Comparison of ENCODE assay signal across 8 mouse cellular contexts in genomic region chr15:85336301-85336991, GRCm38 (mm10). TPM values are rescaled to one million over a fixed set of nuclear protein-coding genes. Genes with fewer than 3 reads are reported as not detected.
A peak's percentile ranks its signal among the peaks of the same experiment; 100 is the strongest.
DNase-seq lines count a peak whose midpoint lies in the region; ATAC-seq and TF ChIP-seq lines count a peak whose summit lies in the region.

No protein-coding gene starts in this region.

- H3K4me1 ChIP-seq in hindbrain, embryonic 11.5 days (replicated peaks; ENCODE audit: control insufficient read depth, insufficient read depth, low read length) = no peaks in the 10 kb centered on the region
- no peaks in the 10 kb centered on the region for H3K4me1 ChIP-seq in lung, postnatal 0 days (ENCODE audit: insufficient read depth, low read depth, low read length)

- H3K36me3 ChIP-seq in hindbrain, embryonic 11.5 days (ENCODE audit: control insufficient read depth, insufficient read depth, low read length) = no peaks in the 10 kb centered on the region
- no peaks in the 10 kb centered on the region for H3K36me3 ChIP-seq in lung, postnatal 0 days (ENCODE audit: insufficient read depth, low read length)

- no peak for TF ChIP-seq CTCF in lung, postnatal 0 days (IDR thresholded peaks at IDR 0.05)

- TF ChIP-seq EP300 in lung, postnatal 0 days (IDR thresholded peaks at IDR 0.05) = no peak

- peak; percentile 96 for ATAC-seq in hindbrain, embryonic 11.5 days (ENCODE audit: low FRiP score)
- ATAC-seq in lung, postnatal 0 days = peak; percentile 94

- peak overlapping the region; percentile 74 for H3K4me2 ChIP-seq in hindbrain, embryonic 11.5 days (replicated peaks; ENCODE audit: low read depth, low read length)
- peak overlapping the region; percentile 73 for H3K4me2 ChIP-seq in lung, postnatal 0 days (replicated peaks; ENCODE audit: low read depth, low read length)

- WGBS in hindbrain, embryonic 11.5 days = under 1% methylated on average over 50 of the region's 54 CpGs
- 1% methylated on average over 44 of the region's 54 CpGs for WGBS in lung, postnatal 0 days

- H3K27ac ChIP-seq in hindbrain, embryonic 11.5 days (ENCODE audit: low read depth, low read length) = peak overlapping the region; percentile 91
- peak overlapping the region; percentile 97 for H3K27ac ChIP-seq in lung, postnatal 0 days (ENCODE audit: low read length)

- peak; percentile 88 for DNase-seq in Muller cell, postnatal 12 days (ENCODE audit: inconsistent ontology term)
- peak; percentile 81 for DNase-seq in cerebellum, adult 9-11 months
- peak; percentile 64 to 70 for DNase-seq in frontal cortex, adult 2 months (ENCODE audit: extremely low spot score in 1 of 2, low spot score in 1 of 2)
- peak; percentile 89 for DNase-seq in hindbrain, embryonic 11.5 days (ENCODE audit: low spot score)
- DNase-seq in layer of hippocampus, postnatal 10 days (ENCODE audit: low spot score in 2 of 2) = peak; percentile 82 to 84
- DNase-seq in lung, postnatal 0 days (ENCODE audit: low spot score) = peak; percentile 93
- peak; percentile 66 for DNase-seq in ovary, postnatal 10 days (ENCODE audit: low spot score)
- DNase-seq in thymus, postnatal 0 days (ENCODE audit: low spot score) = peak; percentile 90

- peak overlapping the region; percentile 88 for H3K4me3 ChIP-seq in hindbrain, embryonic 11.5 days (ENCODE audit: low read depth, low read length)
- H3K4me3 ChIP-seq in lung, postnatal 0 days (ENCODE audit: low read depth, low read length) = peak overlapping the region; percentile 94

- H3K9me3 ChIP-seq in hindbrain, embryonic 11.5 days (ENCODE audit: control insufficient read depth, low read length) = no peaks in the 10 kb centered on the region
- no peaks in the 10 kb centered on the region for H3K9me3 ChIP-seq in lung, postnatal 0 days (ENCODE audit: low read length)

- no peaks in the 10 kb centered on the region for H3K27me3 ChIP-seq in hindbrain, embryonic 11.5 days (ENCODE audit: control insufficient read depth, insufficient read depth, low read length)
- no peaks in the 10 kb centered on the region for H3K27me3 ChIP-seq in lung, postnatal 0 days (replicated peaks; ENCODE audit: insufficient read depth, low read length)

- H3K9ac ChIP-seq in hindbrain, embryonic 11.5 days (ENCODE audit: low read depth, low read length) = peak overlapping the region; percentile 78
- peak overlapping the region; percentile 86 for H3K9ac ChIP-seq in lung, postnatal 0 days (replicated peaks; ENCODE audit: low read depth)

RNA-seq across cellular contexts. Expression of gene Atxn10, which starts 0.4 kb away (rescaled TPM):
- 254 and 281 TPM in 2 replicates for polyA plus RNA-seq in frontal cortex, adult 2 months (2012; rRNA removed)
- polyA plus RNA-seq in hindbrain, embryonic 11.5 days (2014; fragmentation: Nextera tagmentation; extraction: Ambion mirVana) = 457 and 469 TPM in 2 replicates
- total RNA-seq in layer of hippocampus, postnatal 10 days (2021) = 100 to 1,000 TPM; 363 to 369 TPM
- 190 and 211 TPM in 2 replicates for polyA plus RNA-seq in lung, postnatal 0 days (2015; fragmentation: Nextera tagmentation; extraction: Ambion mirVana)
- 220 and 226 TPM in 2 replicates for polyA plus RNA-seq in thymus, postnatal 0 days (2015; fragmentation: Nextera tagmentation; extraction: Ambion mirVana)

Comparison
In these comparisons a context has a peak if more than half of its experiments do, and no peak if none do; other contexts are left out.
1. Peak in every context shown above with its lines: DNase-seq, ATAC-seq, H3K4me3 ChIP-seq and H3K27ac ChIP-seq.